Mouse (Mus musculus) gastrocnemius, postnatal 36 days (tissue): ENCODE results near the gene Ddah1. TPM values are rescaled to one million over a fixed set of nuclear protein-coding genes. Genes with fewer than 3 reads are reported as not detected.

Experiments used
- DNase-seq, 2 experiments: peaks; one replicate each; pipeline ENCODE4 v3.0.0; 2022
- intact Hi-C: fragments of 180-260 bp; cut with DNase I; formaldehyde crosslinking; loops from one replicate; pipeline ENCODE4 v1.15.1; 2025
- total RNA-seq, 2 experiments: library from RNA; stranded (reverse); gene quantifications; 2 replicates each; pipeline ENCODE4 v1.2.3; 2021

Gene Ddah1
- total RNA-seq, 2 experiments from 2014 or later, result 2.7 to 4.0 TPM

- no peak for DNase-seq
- intact Hi-C loops, result loop anchor here (10.0 kb wide), 1 partner anchor 95 kb away; no protein-coding TSS in a partner anchor
Observed at GRCm38 (mm10) chr3:145799365-145799764, 40.9 kb downstream of the Ddah1 start.

- no peak for DNase-seq
- intact Hi-C loops, result no loop called here
Observed at GRCm38 (mm10) chr3:145802106-145802505, 43.6 kb downstream of the Ddah1 start.

GRCm38 (mm10) chr3:145805848-145806247, 47.4 kb downstream of the Ddah1 start:
- intact Hi-C loops, result no loop called here

GRCm38 (mm10) chr3:145806502-145806901, 48.0 kb downstream of the Ddah1 start:
- intact Hi-C loops, result no loop called here

More at GRCm38 (mm10) chr3:145805848-145806247, 47.4 kb downstream of the Ddah1 start:
- DNase-seq, result no peak

GRCm38 (mm10) chr3:145816807-145817206, 58.3 kb downstream of the Ddah1 start:
- intact Hi-C loops, result no loop called here
- no peak for DNase-seq

More at GRCm38 (mm10) chr3:145806502-145806901, 48.0 kb downstream of the Ddah1 start:
- DNase-seq, result no peak

GRCm38 (mm10) chr3:145817276-145817675, 58.8 kb downstream of the Ddah1 start:
- intact Hi-C loops, result no loop called here
- no peak for DNase-seq

- no peak for DNase-seq
- intact Hi-C loops, result no loop called here
Observed at GRCm38 (mm10) chr3:145820439-145820838, 62.0 kb downstream of the Ddah1 start.

- DNase-seq, result no peak
- intact Hi-C loops, result no loop called here
Observed at GRCm38 (mm10) chr3:145820938-145821337, 62.5 kb downstream of the Ddah1 start.

- no peak for DNase-seq
- intact Hi-C loops, result no loop called here
Observed at GRCm38 (mm10) chr3:145822201-145822600, 63.7 kb downstream of the Ddah1 start.

GRCm38 (mm10) chr3:145823661-145824060, 65.2 kb downstream of the Ddah1 start:
- DNase-seq, result no peak
- intact Hi-C loops, result no loop called here

GRCm38 (mm10) chr3:145825416-145826055, 67.1 kb downstream of the Ddah1 start:
- no peak for DNase-seq
- intact Hi-C loops, result no loop called here

GRCm38 (mm10) chr3:145827191-145828045, 68.9 kb downstream of the Ddah1 start:
- peak in 1 of 2 experiments; percentile 28 for DNase-seq
- intact Hi-C loops, result no loop called here

GRCm38 (mm10) chr3:145828906-145829305, 70.4 kb downstream of the Ddah1 start:
- intact Hi-C loops, result no loop called here
- no peak for DNase-seq

GRCm38 (mm10) chr3:145833948-145834538, 75.6 kb downstream of the Ddah1 start:
- no peak for DNase-seq
- intact Hi-C loops, result no loop called here

- intact Hi-C loops, result no loop called here
- DNase-seq, result no peak
Observed at GRCm38 (mm10) chr3:145838281-145838680, 79.8 kb downstream of the Ddah1 start.

GRCm38 (mm10) chr3:145841961-145842710, 83.7 kb downstream of the Ddah1 start:
- intact Hi-C loops, result no loop called here
- no peak for DNase-seq

- intact Hi-C loops, result no loop called here
- DNase-seq, result peak; percentile 29 to 30
Observed at GRCm38 (mm10) chr3:145843836-145844235, 85.4 kb downstream of the Ddah1 start.

GRCm38 (mm10) chr3:145844891-145845290, 86.4 kb downstream of the Ddah1 start:
- intact Hi-C loops, result no loop called here
- DNase-seq, result no peak

GRCm38 (mm10) chr3:145846255-145846654, 87.8 kb downstream of the Ddah1 start:
- intact Hi-C loops, result no loop called here
- no peak for DNase-seq

- intact Hi-C loops, result no loop called here
- no peak for DNase-seq
Observed at GRCm38 (mm10) chr3:145852041-145852440, 93.6 kb downstream of the Ddah1 start.

GRCm38 (mm10) chr3:145852800-145853199, 94.3 kb downstream of the Ddah1 start:
- intact Hi-C loops, result no loop called here
- DNase-seq, result no peak
